Mouse (Mus musculus): Measurements from ENCODE around the gene Pet100. TPM values are rescaled to one million over a fixed set of nuclear protein-coding genes. Genes with fewer than 3 reads are reported as not detected.

Pet100 gene
- total RNA-seq, 2 experiments from 2014 or later: 80.0 to 95.8 TPM

Other genes with a start within 250 kb of the Pet100 start
- gene Arhgef18, start 228.5 kb upstream of the Pet100 start, total RNA-seq (2021): 10 to 100 TPM; 34.5 to 39.5 TPM
- 1 to 10 TPM in 1 of 2 experiments, under 1 TPM in 1; 0.91 to 1.8 TPM for gene Pex11g, start 153.9 kb upstream of the Pet100 start, total RNA-seq (2021)
- gene Tex45, start 150.7 kb upstream of the Pet100 start, total RNA-seq (2021): under 1 TPM in 1 of 2 experiments, not detected in 1; 0.28 TPM
- 10 to 100 TPM; 25.3 to 27.4 TPM for gene Zfp358, start 128.4 kb upstream of the Pet100 start, total RNA-seq (2021)
- 10 to 100 TPM; 63.3 to 77.4 TPM for gene Mcoln1, start 121.1 kb upstream of the Pet100 start, total RNA-seq (2021)
- gene Pnpla6, start 106.2 kb upstream of the Pet100 start, total RNA-seq (2021): 10 to 100 TPM; 64.8 to 71.0 TPM
- gene C330021F23Rik, start 53.6 kb upstream of the Pet100 start, total RNA-seq (2021): not detected
- gene Camsap3, start 34.3 kb upstream of the Pet100 start, total RNA-seq (2021): 10 to 100 TPM; 45.8 to 49.8 TPM
- gene Xab2, start 232 bp upstream of the Pet100 start, total RNA-seq (2021): 10 to 100 TPM; 33.1 to 34.9 TPM
- 1 to 10 TPM in 1 of 2 experiments, not detected in 1; 2.1 TPM for gene Pcp2, start 4.0 kb downstream of the Pet100 start, total RNA-seq (2021)
- gene Stxbp2, start 9.4 kb downstream of the Pet100 start, total RNA-seq (2021): 10 to 100 TPM; 34.0 to 51.8 TPM
- gene Retn, start 34.2 kb downstream of the Pet100 start, total RNA-seq (2021): under 1 TPM; 0.39 to 0.45 TPM
- gene Mcemp1, start 44.2 kb downstream of the Pet100 start, total RNA-seq (2021): under 1 TPM in 1 of 2 experiments, not detected in 1; 0.33 TPM
- gene Fcor, start 50.8 kb downstream of the Pet100 start, total RNA-seq (2021): 10 to 100 TPM; 19.8 to 23.4 TPM
- 10 to 100 TPM; 27.9 to 28.5 TPM for gene Trappc5, start 54.8 kb downstream of the Pet100 start, total RNA-seq (2021)
- gene Fcer2a, start 72.6 kb downstream of the Pet100 start, total RNA-seq (2021): not detected
- not detected for gene Clec4g, start 99.1 kb downstream of the Pet100 start, total RNA-seq (2021)
- gene Cd209a, start 127.4 kb downstream of the Pet100 start, total RNA-seq (2021): not detected
- not detected for gene Cd209e, start 232.8 kb downstream of the Pet100 start, total RNA-seq (2021)